Mouse (Mus musculus): Measurements from ENCODE around the gene Rpl35a.
"Not testable (repeated sequence)": the region's sequence is repeated elsewhere in the genome, so short reads cannot be mapped to it uniquely, and the experiment has no call there.

DNA sequence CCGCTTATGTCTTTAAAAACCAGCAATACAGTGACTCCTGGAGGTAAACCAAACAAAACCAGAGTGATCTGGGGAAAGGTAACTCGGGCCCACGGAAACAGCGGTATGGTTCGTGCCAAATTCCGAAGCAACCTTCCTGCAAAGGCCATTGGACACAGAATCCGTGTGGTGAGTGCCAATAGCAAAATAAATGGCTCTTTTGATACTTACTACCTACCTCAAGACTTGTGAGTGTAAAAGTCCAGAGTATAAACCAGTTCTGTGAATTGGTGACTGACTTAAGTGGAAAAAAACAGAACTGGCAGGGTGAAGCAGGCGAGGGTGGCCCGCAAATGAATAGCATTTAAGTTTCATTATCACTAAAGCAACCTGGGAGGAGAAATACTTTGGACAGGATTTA is 2.4 kb downstream of the Rpl35a start:
- not testable (repeated sequence) for TF ChIP-seq CTCF, POLR2A (IDR thresholded peaks at IDR 0.05; ENCODE audit: insufficient read depth, low read depth, low read length)
